Mouse (Mus musculus) c-Kit-positive CD71-positive TER-119-positive erythroid progenitor cells, embryonic 14.5 days (primary cell): ENCODE data around the gene Fam222b.

ENCODE experiments used
- DNase-seq: peaks from one replicate; pipeline ENCODE4 v3.0.0-alpha.2; 2013; ENCODE audit warnings: low spot score

Gene Fam222b

GRCm38 (mm10) chr11:78164924-78165760, 70.7 kb downstream of the Fam222b start, which contains the start of gene Traf4:
TSS of gene Traf4 (minus strand) at chr11:78165589.
- peak; percentile 82 for DNase-seq

GRCm38 (mm10) chr11:78165761-78166109, 71.3 kb downstream of the Fam222b start:
- DNase-seq: no peak

- no peak for DNase-seq
Observed at GRCm38 (mm10) chr11:78166161-78166560, 71.7 kb downstream of the Fam222b start.

GRCm38 (mm10) chr11:78166640-78167039, 72.2 kb downstream of the Fam222b start:
- no peak for DNase-seq

- DNase-seq: no peak
Observed at GRCm38 (mm10) chr11:78167257-78167959, 72.9 kb downstream of the Fam222b start.

- peak; percentile 72 for DNase-seq
Observed at GRCm38 (mm10) chr11:78168541-78169468, 74.3 kb downstream of the Fam222b start.

- DNase-seq: no peak
Observed at GRCm38 (mm10) chr11:78170306-78170705, 75.8 kb downstream of the Fam222b start.

- DNase-seq: no peak
Observed at GRCm38 (mm10) chr11:78171328-78171727, 76.9 kb downstream of the Fam222b start.

- DNase-seq: no peak
Observed at GRCm38 (mm10) chr11:78172034-78172747, 77.7 kb downstream of the Fam222b start.

GRCm38 (mm10) chr11:78172748-78173383, 78.4 kb downstream of the Fam222b start:
- DNase-seq: no peak

GRCm38 (mm10) chr11:78174506-78174905, 80.0 kb downstream of the Fam222b start:
- no peak for DNase-seq

GRCm38 (mm10) chr11:78175771-78176401, 81.4 kb downstream of the Fam222b start:
- DNase-seq: peak; percentile 98

- peak; percentile 90 for DNase-seq
Observed at GRCm38 (mm10) chr11:78176402-78176862, 82.0 kb downstream of the Fam222b start, which contains the start of the genes Nek8 and Tlcd1. TSS of gene Nek8 (minus strand) at chr11:78176675. TSS of gene Tlcd1 (plus strand) at chr11:78176711.

- no peak for DNase-seq
Observed at GRCm38 (mm10) chr11:78176905-78177331, 82.5 kb downstream of the Fam222b start.

- DNase-seq: no peak
Observed at GRCm38 (mm10) chr11:78177437-78177836, 83.0 kb downstream of the Fam222b start.

GRCm38 (mm10) chr11:78177903-78178858, 83.7 kb downstream of the Fam222b start:
- peak; percentile 95 for DNase-seq

- no peak for DNase-seq
Observed at GRCm38 (mm10) chr11:78178859-78179437, 84.5 kb downstream of the Fam222b start.

- DNase-seq: no peak
Observed at GRCm38 (mm10) chr11:78179438-78179999, 85.1 kb downstream of the Fam222b start.
